Comparison of ENCODE assay signal across 8 mouse cellular contexts in genomic region chr1:155557642-155558011, GRCm38 (mm10). TPM values are rescaled to one million over a fixed set of nuclear protein-coding genes. Genes with fewer than 3 reads are reported as not detected.
DNase-seq lines count a peak whose midpoint lies in the region; ATAC-seq and TF ChIP-seq lines count a peak whose summit lies in the region.

No protein-coding gene starts in this region.

- H3K79me2 ChIP-seq in myocyte (ENCODE audit: control insufficient read depth, insufficient read depth), result peaks cover 22% of the 10 kb centered on the region

- no peak for TF ChIP-seq CTCF in layer of hippocampus, adult 2 months (conservative IDR thresholded peaks at IDR 0.05)

- ATAC-seq in embryonic facial prominence, embryonic 12.5 days (ENCODE audit: insufficient number of reproducible peaks, insufficient read depth, low FRiP score, low TSS enrichment), result no peak; the same call in 1 of the 2 replicates
- ATAC-seq in intestine, embryonic 16.5 days, result no peak; the same call in 1 of the 2 replicates
- no peak; the same call in 1 of the 2 replicates for ATAC-seq in frontal cortex, adult (ENCODE audit: low TSS enrichment)

- H3K4me2 ChIP-seq in embryonic facial prominence, embryonic 12.5 days (replicated peaks), result peak overlapping the region; percentile 81
- peak overlapping the region; percentile 55 for H3K4me2 ChIP-seq in intestine, embryonic 16.5 days (ENCODE audit: low read depth, low read length)
- peak overlapping the region; percentile 72 for H3K4me2 ChIP-seq in myocyte (ENCODE audit: low read depth)

- H3K4me3 ChIP-seq in layer of hippocampus, adult 2 months, result peak overlapping the region; percentile 94
- peak overlapping the region; percentile 92 for H3K4me3 ChIP-seq in embryonic facial prominence, embryonic 12.5 days
- H3K4me3 ChIP-seq in intestine, embryonic 16.5 days (ENCODE audit: low read length), result peak overlapping the region; percentile 94
- peak overlapping the region; percentile 65 for H3K4me3 ChIP-seq in myocyte

- no peaks in the 10 kb centered on the region for H3K27me3 ChIP-seq in embryonic facial prominence, embryonic 12.5 days
- no peaks in the 10 kb centered on the region for H3K27me3 ChIP-seq in intestine, embryonic 16.5 days (replicated peaks; ENCODE audit: control insufficient read depth, insufficient read depth, low read length)
- no peaks in the 10 kb centered on the region for H3K27me3 ChIP-seq in myocyte (ENCODE audit: control insufficient read depth, insufficient read depth, insufficient read length)

- H3K36me3 ChIP-seq in embryonic facial prominence, embryonic 12.5 days, result no peaks in the 10 kb centered on the region
- no peaks in the 10 kb centered on the region for H3K36me3 ChIP-seq in intestine, embryonic 16.5 days (ENCODE audit: control insufficient read depth, insufficient read depth, low read length)
- H3K36me3 ChIP-seq in myocyte (ENCODE audit: control insufficient read depth, insufficient read depth), result no peaks in the 10 kb centered on the region

- 57% methylated on average over 9 of the region's 9 CpGs for WGBS in embryonic facial prominence, embryonic 12.5 days
- 51% methylated on average over 9 of the region's 9 CpGs for WGBS in intestine, embryonic 16.5 days

- DNase-seq in layer of hippocampus, adult 2 months (ENCODE audit: low spot score in 2 of 2), result no peak
- DNase-seq in layer of hippocampus, postnatal 10 days (ENCODE audit: low spot score in 2 of 2), result no peak
- no peak for DNase-seq in layer of hippocampus, postnatal 36 days
- DNase-seq in left cerebral cortex, adult 18-20 months (ENCODE audit: low spot score in 2 of 2), result no peak

- no peak for TF ChIP-seq POLR2A in myocyte (IDR thresholded peaks at IDR 0.05; ENCODE audit: insufficient read length, low read depth)

- H3K4me1 ChIP-seq in embryonic facial prominence, embryonic 12.5 days, result peaks cover 5% of the 10 kb centered on the region; the same call in 1 of the 2 replicates
- H3K4me1 ChIP-seq in intestine, embryonic 16.5 days (ENCODE audit: control insufficient read depth, insufficient read depth, low read length), result peaks cover 3% of the 10 kb centered on the region; the same call in 1 of the 2 replicates

- peak overlapping the region; percentile 43 for H3ac ChIP-seq in myocyte (ENCODE audit: control insufficient read depth, insufficient read length)

- 0 out of 2 replicates have a peak overlapping the region, but pooled peaks have one; percentile 90 for H3K9ac ChIP-seq in embryonic facial prominence, embryonic 12.5 days
- H3K9ac ChIP-seq in intestine, embryonic 16.5 days (ENCODE audit: low read depth, low read length), result peak overlapping the region; percentile 93

- peak overlapping the region; percentile 85 for H3K27ac ChIP-seq in layer of hippocampus, adult 2 months
- peak overlapping the region; percentile 26 for H3K27ac ChIP-seq in embryonic facial prominence, embryonic 12.5 days
- 0 out of 2 replicates have a peak overlapping the region, but pooled peaks have one; percentile 15 for H3K27ac ChIP-seq in intestine, embryonic 16.5 days (ENCODE audit: low read length)

- no peaks in the 10 kb centered on the region for H3K9me3 ChIP-seq in embryonic facial prominence, embryonic 12.5 days
- H3K9me3 ChIP-seq in intestine, embryonic 16.5 days (ENCODE audit: control insufficient read depth, low read length), result no peaks in the 10 kb centered on the region

TF ChIP-seq in myocyte, 11 proteins besides CTCF, POLR2A, EP300 and RAD21:
- TF ChIP-seq SRF (IDR thresholded peaks at IDR 0.05; ENCODE audit: control insufficient read depth, insufficient read length, low read depth), result no peak
- no peak for TF ChIP-seq USF1 (IDR thresholded peaks at IDR 0.05; ENCODE audit: low read depth)
- no peak for TF ChIP-seq CEBPB (IDR thresholded peaks at IDR 0.05; ENCODE audit: insufficient read depth, poor library complexity, severe bottlenecking)
- no peak for TF ChIP-seq POLR2AphosphoS2 (IDR thresholded peaks at IDR 0.05; ENCODE audit: insufficient read length, low read depth)
- TF ChIP-seq REST (IDR thresholded peaks at IDR 0.05; ENCODE audit: insufficient read depth, insufficient read length), result no peak
- no peak for TF ChIP-seq TCF3 (IDR thresholded peaks at IDR 0.05; ENCODE audit: insufficient read length, low read depth)
- TF ChIP-seq TCF12 (IDR thresholded peaks at IDR 0.05; ENCODE audit: insufficient read depth, poor library complexity, severe bottlenecking), result no peak
- no peak for TF ChIP-seq MAX (IDR thresholded peaks at IDR 0.05; ENCODE audit: low read depth)
- TF ChIP-seq MYOD1 (IDR thresholded peaks at IDR 0.05; ENCODE audit: control insufficient read depth in 1 of 3, insufficient read length in 2 of 3, low read depth in 2 of 3), result no peak
- no peak for TF ChIP-seq E2F4 (IDR thresholded peaks at IDR 0.05; ENCODE audit: insufficient read depth)
- no peak for TF ChIP-seq MYOG (IDR thresholded peaks at IDR 0.05; ENCODE audit: control insufficient read depth in 1 of 3, insufficient read depth in 1 of 3, insufficient read length in 2 of 3, low read depth in 2 of 3)

RNA-seq across cellular contexts. Expression of gene Acbd6, which starts 0.3 kb away (rescaled TPM):
- total RNA-seq in layer of hippocampus, adult 2 months (2021), result 10 to 100 TPM; 88.1 to 90.1 TPM
- 100 to 1,000 TPM; 112 to 121 TPM for total RNA-seq in layer of hippocampus, postnatal 10 days (2021)
- polyA plus RNA-seq in embryonic facial prominence, embryonic 12.5 days (2016; fragmentation: Nextera tagmentation; extraction: Ambion mirVana), result 107 TPM in 2 replicates
- polyA plus RNA-seq in intestine, embryonic 16.5 days (2015; fragmentation: Nextera tagmentation; extraction: Ambion mirVana), result 48.2 and 49.1 TPM in 2 replicates
- polyA plus RNA-seq in myocyte (2012; fragmentation: generic; extraction: Trizol), result 124 TPM
- 10 to 100 TPM; 81.5 to 92.2 TPM for total RNA-seq in layer of hippocampus, postnatal 36 days (2021)
- total RNA-seq in left cerebral cortex, adult 18-20 months (2021), result 100 to 1,000 TPM; 106 to 108 TPM

Comparison
In these comparisons a context has a peak if more than half of its experiments do, and no peak if none do; other contexts are left out.
1. H3K27ac ChIP-seq: peak in every context shown above with its lines; median percentile 85 in layer of hippocampus, adult 2 months; 26 in embryonic facial prominence, embryonic 12.5 days; 15 in intestine, embryonic 16.5 days.